Mouse (Mus musculus) stomach, embryonic 14.5 days (tissue): Measurements from ENCODE around the gene Arhgdib. TPM values are rescaled to one million over a fixed set of nuclear protein-coding genes. Genes with fewer than 3 reads are reported as not detected.

ENCODE experiments used
- ATAC-seq: fragments of 200-750 bp; cut with Nextera tagmentation; 2 replicates; pipeline ENCODE4 v1.8.0; 2017; ENCODE audit warnings: low read depth, moderate TSS enrichment; ENCODE audit not compliant: insufficient number of reproducible peaks, insufficient read depth, low FRiP score
- H3K27ac ChIP-seq: fragments of 300-500 bp; sonication (generic); 2 replicates; pipeline ENCODE4 v1.5.1; 2014; ENCODE audit warnings: mild to moderate bottlenecking, low read length, moderate library complexity, mixed read lengths
- H3K27me3 ChIP-seq: fragments of 300-500 bp; sonication (generic); 2 replicates; pipeline ENCODE4 v1.6.1; 2014; ENCODE audit warnings: low read length, control low read depth, mixed read lengths; ENCODE audit not compliant: control insufficient read depth, insufficient read depth
- H3K36me3 ChIP-seq: fragments of 300-500 bp; sonication (generic); 2 replicates; pipeline ENCODE4 v1.6.1; 2014; ENCODE audit warnings: mild to moderate bottlenecking, control low read depth, low read length, moderate library complexity, mixed read lengths; ENCODE audit not compliant: control insufficient read depth, insufficient read depth
- H3K4me1 ChIP-seq: fragments of 300-500 bp; sonication (generic); 2 replicates; pipeline ENCODE4 v1.6.1; 2014; ENCODE audit warnings: low read length, control low read depth, mixed read lengths; ENCODE audit not compliant: control insufficient read depth, insufficient read depth
- H3K4me2 ChIP-seq: fragments of 300-500 bp; sonication (generic); replicated peaks from 2 replicates; pipeline ENCODE4 v1.6.1; 2014; ENCODE audit warnings: low read depth, low read length, control low read depth
- H3K4me3 ChIP-seq: fragments of 300-500 bp; sonication (generic); 2 replicates; pipeline ENCODE4 v1.5.1; 2014; ENCODE audit warnings: low read depth, low read length, control low read depth
- H3K9ac ChIP-seq: fragments of 300-500 bp; sonication (generic); replicated peaks from 2 replicates; pipeline ENCODE4 v1.6.1; 2014; ENCODE audit warnings: low read depth, mild to moderate bottlenecking, control low read depth, low read length, moderate library complexity, mixed read lengths
- H3K9me3 ChIP-seq: fragments of 300-500 bp; sonication (generic); 2 replicates; pipeline ENCODE4 v1.6.1; 2016; ENCODE audit warnings: low read depth, low read length, control low read depth; ENCODE audit not compliant: control insufficient read depth
- WGBS: fragments of 180-500 bp; shearing (Covaris S2); extraction: QIAGEN DNeasy Blood & Tissue Kit; methylation state at CpG from one replicate; pipeline ENCODE4 v1.1.7; 2014; 5-methylcytosine and 5-hydroxymethylcytosine counted together
- polyA plus RNA-seq: library from polyadenylated mRNA; unstranded; fragments of >200 nt; fragmentation: Nextera tagmentation; extraction: Ambion mirVana; gene quantifications from 2 replicates; pipeline ENCODE4 v1.2.1, GENCODE M21; 2014

Arhgdib gene
- polyA plus RNA-seq, 1 experiment from 2014 or later, result 58.0 TPM

DNA sequence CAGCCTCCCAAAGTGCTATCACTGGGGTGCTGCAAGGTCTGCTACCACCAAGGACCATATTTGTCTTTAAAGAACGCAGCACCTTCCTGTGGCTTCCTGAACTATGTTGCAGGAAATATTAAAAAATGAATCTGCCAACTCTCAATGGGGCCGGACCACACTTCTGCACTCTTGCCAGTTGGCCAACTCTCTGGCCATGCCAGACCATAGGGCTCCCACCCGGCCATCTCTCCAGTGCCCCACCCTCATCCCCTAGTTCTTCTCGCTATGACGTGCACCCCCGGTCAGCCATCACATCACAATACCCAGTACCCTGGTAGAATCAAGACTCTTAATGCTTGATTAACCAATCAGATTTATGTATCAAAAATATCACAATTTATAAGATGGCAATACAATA lies 57.7 kb downstream of the Arhgdib start:
- H3K4me2 ChIP-seq, result no peak overlapping the region
- no peak overlapping the region for H3K4me3 ChIP-seq
- H3K9me3 ChIP-seq, result 0 out of 2 replicates have a peak, but pooled peaks cover 3% of the 10 kb centered on the region
- H3K36me3 ChIP-seq, result no peaks in the 10 kb centered on the region
- H3K27ac ChIP-seq, result no peak overlapping the region
- 96% methylated on average over 6 of the region's 6 CpGs for WGBS
- no peak overlapping the region for H3K9ac ChIP-seq
- ATAC-seq, result no peak
- H3K27me3 ChIP-seq, result no peaks in the 10 kb centered on the region
- peaks cover 7% of the 10 kb centered on the region for H3K4me1 ChIP-seq

DNA sequence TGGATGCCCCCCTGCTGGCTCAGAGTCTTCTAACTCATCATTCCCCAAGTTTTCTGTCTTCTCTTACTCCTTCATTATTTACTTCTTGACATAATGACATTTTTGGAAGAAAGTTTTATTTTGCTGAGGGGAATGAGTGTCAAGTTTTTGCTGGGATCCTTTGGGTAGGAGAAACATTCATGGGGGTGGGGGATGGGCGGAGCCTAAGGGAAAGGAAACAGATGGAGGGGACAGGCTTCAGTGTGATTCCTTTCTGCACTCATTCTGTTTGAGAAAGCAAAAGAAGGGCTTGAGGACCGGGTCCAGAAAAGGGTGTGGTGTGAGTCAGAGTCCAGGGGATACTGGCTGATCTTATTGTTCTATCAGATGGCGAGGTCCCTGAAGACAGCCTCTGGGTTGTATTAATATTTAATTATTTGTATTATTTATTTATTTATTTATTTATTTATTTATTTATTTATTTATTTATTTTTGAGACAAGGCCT lies 58.2 kb downstream of the Arhgdib start:
- Histone ChIP-seq H3K4me2 (no peak overlapping the region), H3K36me3 (no peaks in the 10 kb centered on the region), H3K27me3 (no peaks in the 10 kb centered on the region), H3K9ac (no peak overlapping the region), H3K27ac (no peak overlapping the region), H3K4me3 (no peak overlapping the region), H3K9me3 (0 out of 2 replicates have a peak, but pooled peaks cover 3% of the 10 kb centered on the region), H3K4me1 (peaks cover 7% of the 10 kb centered on the region)
- ATAC-seq, result 0 out of 2 replicates have a peak, but pooled peaks have one; percentile 23
- WGBS, result 74% methylated on average over 3 of the region's 3 CpGs

DNA sequence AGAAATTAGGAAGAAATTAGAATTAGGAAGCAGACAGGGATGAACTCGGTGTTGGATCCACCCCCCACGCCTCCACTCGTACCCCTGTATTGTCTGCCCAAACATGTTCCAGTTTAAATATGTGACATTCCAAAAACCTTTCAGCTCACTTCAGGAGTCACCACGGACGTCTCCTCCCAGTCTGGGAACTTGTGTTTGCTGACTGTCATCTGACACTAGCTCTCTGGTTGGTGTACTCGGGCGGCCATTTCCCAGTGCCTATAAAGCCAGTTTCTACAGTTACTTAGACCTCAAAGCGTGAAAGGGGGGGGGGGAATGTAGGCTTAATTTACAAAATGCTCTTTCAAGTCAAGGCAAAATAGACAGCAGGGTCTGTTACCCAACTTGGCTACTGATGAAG lies 60.0 kb downstream of the Arhgdib start:
- whole genome bisulfite sequencing, result 59% methylated on average over 8 of the region's 8 CpGs
- Histone ChIP-seq H3K27me3 (no peaks in the 10 kb centered on the region), H3K27ac (no peak overlapping the region), H3K4me1 (no peaks in the 10 kb centered on the region), H3K4me3 (no peak overlapping the region), H3K9ac (no peak overlapping the region), H3K4me2 (no peak overlapping the region), H3K36me3 (no peaks in the 10 kb centered on the region), H3K9me3 (0 out of 2 replicates have a peak, but pooled peaks cover 3% of the 10 kb centered on the region)
- no peak for ATAC-seq

DNA sequence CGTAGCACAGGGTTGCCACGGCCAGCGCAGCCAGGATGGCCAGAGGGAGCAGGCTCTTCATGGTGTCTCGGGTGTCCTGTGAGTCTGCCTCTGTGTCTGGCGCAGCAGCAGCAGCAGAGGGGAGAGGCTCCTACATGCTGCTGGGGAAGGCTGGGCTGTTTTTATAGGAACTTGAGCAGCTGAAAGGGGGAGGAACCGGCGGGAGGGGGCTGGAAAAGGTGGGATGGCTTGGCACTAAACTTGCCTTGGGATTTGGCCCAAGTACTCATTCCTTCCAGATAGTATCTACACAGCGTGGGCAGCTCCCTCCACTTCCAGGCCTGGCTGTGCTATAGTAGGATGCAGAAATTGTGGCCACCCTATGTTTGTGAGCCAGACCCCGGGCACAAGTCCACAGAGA lies 66.0 kb downstream of the Arhgdib start, which contains the start of gene Mgp:
Gene Mgp (minus strand): TSS at position 154 of the 400 bp plus-strand sequence.
- H3K27me3 ChIP-seq, result no peaks in the 10 kb centered on the region
- H3K4me2 ChIP-seq, result peak within 1 kb of the TSS; percentile 31
- ATAC-seq, result peak; percentile 46; the same call in 1 of the 2 replicates
- peaks cover 7% of the 10 kb centered on the region; the same call in 1 of the 2 replicates for H3K4me1 ChIP-seq
- 0 out of 2 replicates have a peak, but pooled peaks cover under 1% of the 10 kb centered on the region for H3K9me3 ChIP-seq
- H3K9ac ChIP-seq, result 0 out of 2 replicates have a peak within 1 kb of the TSS, but pooled peaks have one; percentile 10
- peak within 1 kb of the TSS; percentile 28 for H3K4me3 ChIP-seq
- peak within 1 kb of the TSS; percentile 49; the same call in 1 of the 2 replicates for H3K27ac ChIP-seq
- 34% methylated on average over 9 of the region's 9 CpGs for WGBS
- H3K36me3 ChIP-seq, result no peaks in the 10 kb centered on the region

DNA sequence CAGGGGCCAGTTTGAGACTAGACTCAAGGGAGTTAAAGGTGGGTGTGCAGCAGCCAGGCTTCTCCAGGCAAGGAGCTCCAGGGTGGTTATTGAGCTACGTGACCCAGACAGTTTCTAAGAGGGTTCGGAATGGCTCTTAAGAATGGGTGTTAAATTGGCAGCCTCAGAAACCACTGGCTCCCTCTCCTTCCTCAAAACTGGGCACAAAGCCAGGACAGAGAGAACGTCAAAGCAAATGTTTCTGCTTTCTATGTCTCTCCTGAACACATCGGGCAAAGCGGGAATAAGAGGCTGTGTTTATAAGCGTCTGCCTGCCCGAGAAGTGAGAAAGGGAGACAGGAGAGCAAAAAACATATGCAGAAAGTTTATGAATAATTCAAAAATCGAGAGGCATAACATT lies 67.1 kb downstream of the Arhgdib start:
- peak overlapping the region; percentile 31 for H3K4me2 ChIP-seq
- H3K36me3 ChIP-seq, result no peaks in the 10 kb centered on the region
- peaks cover 7% of the 10 kb centered on the region; the same call in 1 of the 2 replicates for H3K4me1 ChIP-seq
- H3K4me3 ChIP-seq, result peak overlapping the region; percentile 18; the same call in 1 of the 2 replicates
- no peaks in the 10 kb centered on the region for H3K27me3 ChIP-seq
- peak overlapping the region; percentile 49; the same call in 1 of the 2 replicates for H3K27ac ChIP-seq
- no peak overlapping the region for H3K9ac ChIP-seq
- no peak for ATAC-seq
- no peaks in the 10 kb centered on the region for H3K9me3 ChIP-seq
- WGBS, result 26% methylated on average over 8 of the region's 8 CpGs

Other genes starting within 250 kb of the Arhgdib start
- 1.6 and 3.3 TPM in 2 replicates for gene Gucy2c, start 160.1 kb downstream of the Arhgdib start, polyA plus RNA-seq
- gene Hist4h4, start 137.5 kb downstream of the Arhgdib start, polyA plus RNA-seq, result 2.1 and 2.8 TPM in 2 replicates
- 130 and 144 TPM in 2 replicates for gene H2afj, start 133.7 kb downstream of the Arhgdib start, polyA plus RNA-seq
- 1.7 and 2.5 TPM in 2 replicates for gene BC049715, start 114.3 kb downstream of the Arhgdib start, polyA plus RNA-seq
- gene Wbp11, start 113.7 kb downstream of the Arhgdib start, polyA plus RNA-seq, result 103 and 109 TPM in 2 replicates
- 1.9 and 2.3 TPM in 2 replicates for gene Smco3, start 106.4 kb downstream of the Arhgdib start, polyA plus RNA-seq
- 4.4 and 5.5 TPM in 2 replicates for gene Art4, start 84.2 kb downstream of the Arhgdib start, polyA plus RNA-seq
- gene Mgp, start 66.1 kb downstream of the Arhgdib start, polyA plus RNA-seq, result 229 and 247 TPM in 2 replicates
- 0.48 and 3.7 TPM in 2 replicates for gene Erp27, start 19.7 kb downstream of the Arhgdib start, polyA plus RNA-seq
- gene Pde6h, start 18.1 kb downstream of the Arhgdib start, polyA plus RNA-seq, result 0.09 and 0.11 TPM in 2 replicates
- gene Rerg, start 228.6 kb upstream of the Arhgdib start, polyA plus RNA-seq, result 32.6 and 36.5 TPM in 2 replicates